Mouse (Mus musculus): ENCODE results near the gene Znhit3. TPM values are rescaled to one million over a fixed set of nuclear protein-coding genes. Genes with fewer than 3 reads are reported as not detected.

The Znhit3 gene
- polyA plus RNA-seq (2016; fragmentation: Nextera tagmentation; extraction: Ambion mirVana), result 91.5 and 103 TPM in 2 replicates

DNA sequence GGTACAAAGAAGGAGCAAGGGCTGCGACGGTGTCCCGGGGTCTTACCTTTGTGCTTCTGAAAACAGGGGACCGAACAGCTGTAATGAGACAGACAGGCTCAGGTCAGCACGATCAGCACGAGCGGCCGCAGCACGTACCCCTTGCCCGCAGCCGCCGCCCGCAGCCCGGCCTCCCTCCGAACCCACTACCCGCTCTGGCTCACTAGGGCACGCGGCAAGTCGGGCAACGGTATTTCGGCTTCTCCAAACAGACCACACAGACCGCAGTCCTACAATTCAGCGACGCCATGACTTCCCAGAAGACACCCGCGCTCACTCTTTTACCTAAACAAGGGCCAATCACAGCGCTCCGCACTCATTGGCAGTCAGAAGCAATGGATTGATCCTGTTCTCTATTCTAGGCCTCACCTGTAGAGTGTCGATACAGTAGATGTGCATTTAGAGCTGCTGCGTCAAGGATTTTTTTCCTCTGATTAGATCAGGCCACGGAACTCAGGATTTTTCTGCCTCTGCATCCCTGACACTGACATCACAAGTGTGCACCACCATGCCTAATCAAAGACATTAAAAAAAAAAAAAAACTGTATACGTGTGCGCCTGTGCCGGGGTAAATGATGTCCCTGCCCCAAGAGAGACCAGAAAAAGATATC, at the start of gene Znhit3:
Gene Znhit3, minus strand, starts transcription at position 314 of the 650 bp plus-strand sequence.
- Histone ChIP-seq H3K9me3 (replicated peaks) (no peaks in the 10 kb centered on the region), H3K27me3 (ENCODE audit: low read depth, poor library complexity, severe bottlenecking) (no peaks in the 10 kb centered on the region), H3K4me3 (peak within 1 kb of the TSS; percentile 72), H3K4me1 (peaks cover 26% of the 10 kb centered on the region), H3K27ac (peak within 1 kb of the TSS; percentile 79), H3K36me3 (peaks cover 36% of the 10 kb centered on the region)
- DNase-seq (ENCODE audit: low spot score), result peak; percentile 80
- WGBS, result 4% methylated on average over 34 of the region's 34 CpGs

DNA sequence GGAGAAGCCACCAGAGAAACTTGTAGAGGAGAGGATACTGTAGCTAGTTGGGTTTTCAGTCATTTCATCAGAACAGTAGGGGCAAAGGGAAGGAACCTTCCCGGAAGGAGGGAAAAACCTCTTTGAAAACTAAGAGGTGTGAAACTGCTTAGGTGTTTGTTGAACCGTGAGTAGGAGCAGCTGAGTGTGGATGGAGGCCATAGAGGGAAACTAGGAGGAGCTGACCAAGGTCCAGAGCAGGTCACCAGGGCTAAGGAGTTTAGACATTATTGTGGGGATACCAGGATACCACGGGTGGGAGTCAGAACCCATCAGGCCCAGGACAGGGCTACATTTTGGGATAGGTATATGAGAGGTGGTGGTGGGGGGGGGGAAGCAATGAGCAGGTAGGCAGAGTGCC, 47.4 kb upstream of the Znhit3 start:
- DNase-seq (ENCODE audit: low spot score), result no peak
- Histone ChIP-seq H3K4me3 (no peak overlapping the region), H3K4me1 (peaks cover 37% of the 10 kb centered on the region), H3K27ac (no peak overlapping the region), H3K27me3 (ENCODE audit: low read depth, poor library complexity, severe bottlenecking) (peaks cover 17% of the 10 kb centered on the region), H3K36me3 (no peaks in the 10 kb centered on the region), H3K9me3 (replicated peaks) (no peaks in the 10 kb centered on the region)
- 79% methylated on average over 3 of the region's 3 CpGs for WGBS

DNA sequence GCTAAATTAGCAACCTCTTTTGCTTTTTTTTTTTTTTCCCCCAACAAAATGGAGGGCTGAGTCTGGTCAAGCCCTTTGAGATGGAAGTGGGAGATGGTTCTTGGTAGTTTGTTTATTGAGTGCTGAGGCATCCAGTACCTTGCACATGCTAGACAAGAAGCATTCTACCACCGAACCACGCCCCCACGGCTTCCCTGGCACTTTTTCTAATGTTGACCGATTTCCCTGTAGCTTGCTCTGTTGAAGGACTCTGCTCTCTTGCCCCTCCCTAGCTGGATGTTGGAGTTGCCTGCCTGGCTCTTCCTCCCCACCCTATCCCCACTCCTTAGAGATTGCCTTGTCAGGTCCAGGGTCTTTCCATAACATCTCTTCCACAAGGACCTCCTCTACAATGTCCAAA, 46.4 kb upstream of the Znhit3 start:
- Histone ChIP-seq H3K9me3 (replicated peaks) (no peaks in the 10 kb centered on the region), H3K4me3 (no peak overlapping the region), H3K4me1 (peaks cover 39% of the 10 kb centered on the region), H3K36me3 (no peaks in the 10 kb centered on the region), H3K27ac (no peak overlapping the region), H3K27me3 (ENCODE audit: low read depth, poor library complexity, severe bottlenecking) (peaks cover 27% of the 10 kb centered on the region)
- WGBS, result 96% methylated on average over 4 of the region's 4 CpGs
- no peak for DNase-seq (ENCODE audit: low spot score)

DNA sequence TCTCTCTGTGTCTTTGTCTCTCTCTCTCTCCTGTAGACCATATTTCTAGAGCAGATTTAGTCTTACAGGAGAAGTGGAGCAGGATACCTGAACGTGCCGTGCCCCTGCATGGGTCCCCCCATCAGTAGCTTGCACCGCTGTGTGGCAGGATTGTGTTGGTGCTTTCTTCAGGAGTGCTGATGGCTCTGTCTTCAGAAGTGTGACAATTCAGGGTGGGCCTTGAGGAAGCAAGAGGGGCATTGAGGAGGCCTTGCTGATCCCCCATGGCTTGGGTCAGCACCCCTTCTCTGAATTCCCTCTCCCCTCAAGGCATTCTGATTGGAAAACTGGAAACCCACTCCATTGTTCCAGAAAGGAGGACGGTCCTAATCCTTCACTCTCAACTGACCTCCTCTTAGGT, 45.4 kb upstream of the Znhit3 start:
- Histone ChIP-seq H3K27me3 (ENCODE audit: low read depth, poor library complexity, severe bottlenecking) (peaks cover 37% of the 10 kb centered on the region), H3K36me3 (no peaks in the 10 kb centered on the region), H3K4me1 (peaks cover 34% of the 10 kb centered on the region), H3K27ac (no peak overlapping the region), H3K9me3 (replicated peaks) (no peaks in the 10 kb centered on the region), H3K4me3 (no peak overlapping the region)
- DNase-seq (ENCODE audit: low spot score), result no peak
- WGBS, result 92% methylated on average over 4 of the region's 4 CpGs

DNA sequence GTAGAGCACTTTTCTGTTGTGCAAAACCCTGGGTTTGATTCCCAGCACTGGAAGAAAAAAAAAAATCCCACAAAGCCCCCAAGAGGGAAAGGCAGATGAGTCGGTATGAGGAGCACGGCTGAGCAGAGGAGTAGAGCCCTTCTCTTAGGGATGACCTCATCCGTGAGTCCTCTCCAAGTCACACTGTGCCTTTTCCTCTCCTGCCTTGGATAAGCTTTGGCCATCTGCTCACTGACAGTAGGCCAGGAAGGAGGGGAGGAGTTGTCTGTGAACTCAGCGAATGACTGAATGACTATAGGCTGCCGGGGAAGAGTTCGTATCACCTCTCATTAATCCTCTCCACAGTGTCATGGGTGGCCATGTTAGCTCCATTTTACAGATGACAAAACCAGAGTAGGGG, 44.6 kb upstream of the Znhit3 start:
- no peak for DNase-seq (ENCODE audit: low spot score)
- H3K4me3 ChIP-seq, result no peak overlapping the region
- H3K36me3 ChIP-seq, result no peaks in the 10 kb centered on the region
- no peaks in the 10 kb centered on the region for H3K9me3 ChIP-seq (replicated peaks)
- H3K27ac ChIP-seq, result no peak overlapping the region
- H3K27me3 ChIP-seq (ENCODE audit: low read depth, poor library complexity, severe bottlenecking), result peaks cover 45% of the 10 kb centered on the region
- 77% methylated on average over 6 of the region's 6 CpGs for WGBS
- peaks cover 30% of the 10 kb centered on the region for H3K4me1 ChIP-seq

DNA sequence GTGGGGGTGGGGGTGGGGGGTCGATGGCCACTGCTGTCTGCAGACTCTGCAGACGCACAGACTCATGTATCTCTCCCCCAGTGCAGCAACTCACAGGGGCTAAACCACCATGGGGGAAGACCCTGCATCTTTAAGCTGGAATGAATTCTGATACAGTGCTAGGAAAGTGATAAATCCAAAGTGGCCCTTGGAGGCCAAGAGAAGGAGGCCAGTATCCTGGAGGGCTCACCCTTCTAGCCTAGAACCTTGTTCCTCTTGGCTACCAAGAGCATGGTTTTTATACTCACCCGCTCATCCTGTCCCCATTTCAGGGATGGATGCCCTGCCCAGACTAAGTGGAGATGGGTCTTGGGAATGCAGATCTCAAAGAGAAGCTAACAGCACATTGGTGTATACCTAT, 44.1 kb upstream of the Znhit3 start:
- peaks cover 46% of the 10 kb centered on the region for H3K27me3 ChIP-seq (ENCODE audit: low read depth, poor library complexity, severe bottlenecking)
- WGBS, result 42% methylated on average over 3 of the region's 3 CpGs
- no peaks in the 10 kb centered on the region for H3K36me3 ChIP-seq
- no peaks in the 10 kb centered on the region for H3K9me3 ChIP-seq (replicated peaks)
- H3K4me1 ChIP-seq, result peaks cover 30% of the 10 kb centered on the region
- DNase-seq (ENCODE audit: low spot score), result no peak
- H3K27ac ChIP-seq, result peak overlapping the region; percentile 50
- 0 out of 2 replicates have a peak overlapping the region, but pooled peaks have one; percentile 11 for H3K4me3 ChIP-seq

DNA sequence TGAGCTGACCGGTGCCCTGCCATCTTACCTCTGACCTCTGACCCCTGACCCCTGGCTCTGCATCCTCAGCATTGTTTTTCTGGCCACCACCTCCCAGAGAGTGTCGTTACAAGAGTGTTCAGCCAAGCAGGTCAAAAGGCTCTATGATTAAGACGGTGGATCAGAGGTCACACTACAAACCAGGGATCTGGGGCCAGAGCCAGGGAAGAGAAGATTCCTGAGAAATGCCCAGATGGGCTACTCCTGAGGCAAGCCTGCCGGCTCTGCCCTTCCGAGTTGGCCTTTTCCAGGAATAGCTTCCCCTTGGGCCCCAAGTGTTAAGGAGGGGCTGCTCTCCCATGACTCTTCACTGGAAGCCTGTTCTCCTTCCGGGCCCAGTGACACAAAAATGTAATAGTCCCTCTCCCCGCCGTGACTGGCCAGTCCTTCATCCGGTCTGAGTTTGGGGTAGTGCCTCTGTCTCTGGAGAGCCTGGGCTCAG, 43.6 kb upstream of the Znhit3 start:
- no peak for DNase-seq (ENCODE audit: low spot score)
- Histone ChIP-seq H3K4me1 (peaks cover 30% of the 10 kb centered on the region), H3K27me3 (ENCODE audit: low read depth, poor library complexity, severe bottlenecking) (peaks cover 46% of the 10 kb centered on the region), H3K9me3 (replicated peaks) (no peaks in the 10 kb centered on the region), H3K36me3 (no peaks in the 10 kb centered on the region), H3K4me3 (0 out of 2 replicates have a peak overlapping the region, but pooled peaks have one; percentile 11), H3K27ac (peak overlapping the region; percentile 50)
- WGBS, result 5% methylated on average over 9 of the region's 9 CpGs

DNA sequence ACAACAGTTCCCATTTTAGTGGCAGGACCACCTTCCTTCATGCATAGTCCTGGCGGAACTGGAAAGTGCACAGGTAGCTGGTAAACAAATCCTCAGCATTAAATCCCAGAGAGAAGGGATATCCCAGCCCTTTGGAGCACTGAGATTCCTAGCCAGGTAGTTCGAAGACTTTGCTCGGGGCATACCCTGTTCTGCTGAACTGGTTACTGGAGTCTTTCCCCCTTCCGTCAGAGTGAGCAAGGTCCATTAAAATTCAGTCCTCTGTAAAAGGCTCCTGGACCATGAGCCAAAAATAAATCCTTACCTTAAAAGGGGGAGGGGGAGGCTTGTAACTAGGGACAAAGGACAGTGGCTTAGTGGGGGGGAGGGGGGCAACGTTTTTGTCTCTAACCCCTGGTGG, 43.0 kb upstream of the Znhit3 start:
- Histone ChIP-seq H3K4me1 (peaks cover 30% of the 10 kb centered on the region), H3K9me3 (replicated peaks) (no peaks in the 10 kb centered on the region), H3K27ac (no peak overlapping the region), H3K27me3 (ENCODE audit: low read depth, poor library complexity, severe bottlenecking) (peaks cover 46% of the 10 kb centered on the region), H3K36me3 (no peaks in the 10 kb centered on the region), H3K4me3 (no peak overlapping the region)
- 39% methylated on average over 5 of the region's 5 CpGs for WGBS
- no peak for DNase-seq (ENCODE audit: low spot score)

DNA sequence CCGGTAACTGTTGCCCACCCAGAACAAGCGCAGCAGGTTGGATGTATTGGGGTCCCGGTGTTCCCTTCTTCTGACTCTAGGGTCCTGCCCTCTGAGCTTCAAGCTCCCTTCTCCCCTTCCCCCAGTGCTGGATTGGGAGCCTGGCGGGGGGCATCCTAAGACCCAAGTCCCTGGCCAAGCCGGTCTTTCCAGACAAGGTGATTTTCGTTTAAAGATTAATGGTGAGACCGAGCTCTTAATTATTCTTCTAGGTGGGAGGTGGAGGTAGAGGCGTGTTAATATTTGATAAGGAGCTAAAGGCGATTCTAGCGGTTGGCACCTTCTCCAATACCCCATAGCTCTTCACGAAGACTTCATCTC, 42.1 kb upstream of the Znhit3 start:
- H3K9me3 ChIP-seq (replicated peaks), result no peaks in the 10 kb centered on the region
- DNase-seq (ENCODE audit: low spot score), result no peak
- no peaks in the 10 kb centered on the region for H3K36me3 ChIP-seq
- H3K27ac ChIP-seq, result no peak overlapping the region
- H3K4me1 ChIP-seq, result peaks cover 30% of the 10 kb centered on the region
- 3% methylated on average over 11 of the region's 11 CpGs for WGBS
- H3K4me3 ChIP-seq, result peak overlapping the region; percentile 45
- peaks cover 46% of the 10 kb centered on the region for H3K27me3 ChIP-seq (ENCODE audit: low read depth, poor library complexity, severe bottlenecking)

DNA sequence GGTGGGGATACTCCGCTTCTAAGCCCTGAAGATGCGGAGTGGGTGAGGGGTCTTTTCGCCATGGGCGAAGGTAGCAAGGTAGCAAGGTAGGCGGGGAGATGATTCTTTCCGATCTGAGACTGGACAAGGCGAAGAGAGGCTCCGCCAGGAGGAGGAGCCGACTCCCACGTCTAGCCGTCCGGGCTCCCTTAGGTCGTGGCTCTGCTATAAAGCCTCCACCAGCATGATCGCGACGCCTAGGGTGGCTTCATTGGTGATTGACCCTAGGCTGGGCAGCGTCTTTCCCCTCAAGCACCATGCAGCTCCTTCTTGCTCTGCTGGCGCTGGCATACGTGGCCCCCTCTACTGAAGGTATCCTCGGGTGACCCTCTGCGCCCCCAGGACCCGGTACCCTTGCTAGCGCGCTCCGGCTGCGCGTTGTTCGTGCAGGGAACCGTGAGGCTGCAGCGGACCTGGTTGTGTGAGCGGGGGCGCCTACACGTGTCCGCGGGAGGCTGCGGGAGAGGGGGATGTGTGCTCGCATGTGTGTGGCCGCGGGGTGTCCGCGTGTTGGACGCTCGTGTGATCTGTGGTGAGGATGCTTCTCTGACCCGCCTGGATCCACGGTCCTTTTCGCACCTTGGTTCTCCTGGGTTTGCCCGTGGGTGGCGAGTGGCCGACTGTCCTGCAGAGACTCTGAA, 41.6 kb upstream of the Znhit3 start, which contains the start of gene Car4:
Gene Car4, plus strand, starts transcription at position 196 of the 680 bp plus-strand sequence.
- DNase-seq (ENCODE audit: low spot score), result peak; percentile 53
- peaks cover 30% of the 10 kb centered on the region for H3K4me1 ChIP-seq
- peak within 1 kb of the TSS; percentile 45 for H3K4me3 ChIP-seq
- H3K9me3 ChIP-seq (replicated peaks), result no peaks in the 10 kb centered on the region
- no peaks in the 10 kb centered on the region for H3K36me3 ChIP-seq
- H3K27ac ChIP-seq, result no peak within 1 kb of the TSS
- H3K27me3 ChIP-seq (ENCODE audit: low read depth, poor library complexity, severe bottlenecking), result peaks cover 46% of the 10 kb centered on the region
- WGBS, result under 1% methylated on average over 49 of the region's 49 CpGs

DNA sequence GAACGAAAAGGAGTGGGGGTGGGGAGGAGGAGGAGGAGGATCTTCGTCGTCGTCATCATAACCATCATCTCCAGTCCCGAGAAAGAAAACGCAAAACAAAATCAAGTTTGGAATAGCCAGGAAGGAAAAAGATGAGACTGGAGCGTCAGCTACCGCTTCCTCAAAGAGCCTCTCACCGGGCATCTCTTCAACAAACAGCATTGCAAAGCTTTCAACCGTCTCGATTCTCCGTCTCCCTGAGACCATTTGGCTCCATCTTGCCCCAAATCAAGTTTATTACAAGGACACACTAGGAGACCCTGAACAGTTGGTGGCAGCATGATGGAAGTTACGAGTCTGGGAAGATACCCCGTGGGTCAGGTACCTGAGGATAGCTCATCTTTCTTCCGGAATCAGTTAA, 41.0 kb upstream of the Znhit3 start:
- 6% methylated on average over 15 of the region's 15 CpGs for WGBS
- Histone ChIP-seq H3K4me1 (peaks cover 30% of the 10 kb centered on the region), H3K36me3 (no peaks in the 10 kb centered on the region), H3K9me3 (replicated peaks) (no peaks in the 10 kb centered on the region), H3K27ac (no peak overlapping the region), H3K4me3 (peak overlapping the region; percentile 45), H3K27me3 (ENCODE audit: low read depth, poor library complexity, severe bottlenecking) (peaks cover 46% of the 10 kb centered on the region)
- no peak for DNase-seq (ENCODE audit: low spot score)

DNA sequence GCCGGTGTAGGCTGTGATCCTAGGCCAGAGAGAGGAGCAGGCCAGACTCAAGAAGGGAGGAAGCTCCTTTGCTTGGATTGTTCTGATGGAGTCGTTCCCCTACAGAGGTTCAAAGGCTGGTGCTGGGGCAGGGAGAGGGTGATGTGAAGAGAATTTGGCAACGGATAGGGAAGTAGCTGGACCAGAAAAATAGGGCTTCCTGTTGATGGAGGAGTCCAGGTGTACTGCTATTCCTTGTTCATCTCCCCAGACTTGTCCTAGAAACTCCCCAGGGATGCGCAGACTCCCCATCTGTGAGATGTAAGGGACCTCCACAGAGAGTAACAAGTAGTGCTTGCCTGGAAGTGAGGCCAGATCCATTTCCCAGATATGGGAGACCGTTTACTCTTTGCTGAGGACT, 40.2 kb upstream of the Znhit3 start:
- WGBS, result 32% methylated on average over 5 of the region's 5 CpGs
- H3K4me1 ChIP-seq, result peaks cover 30% of the 10 kb centered on the region

DNA sequence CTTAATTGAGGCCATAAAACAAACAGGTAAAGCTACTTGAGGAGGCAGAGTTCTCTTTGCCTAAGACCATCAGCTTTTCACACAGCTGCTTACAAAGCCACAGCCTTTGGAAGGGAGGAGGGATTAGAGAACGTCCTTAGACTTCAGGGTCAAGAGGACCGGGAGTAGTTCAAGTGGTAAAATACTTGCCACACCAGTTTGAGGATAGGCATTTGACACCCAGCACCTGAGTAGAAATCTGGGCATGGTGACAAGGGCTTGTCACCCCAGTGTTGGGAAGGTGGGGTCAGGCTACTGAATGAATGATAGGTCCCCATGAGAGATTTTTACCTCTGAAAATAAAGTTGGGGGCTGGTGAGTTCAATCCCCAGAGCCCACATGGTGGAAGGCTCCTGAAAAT, 36.4 kb upstream of the Znhit3 start:
- Histone ChIP-seq H3K9me3 (replicated peaks) (no peaks in the 10 kb centered on the region), H3K36me3 (no peaks in the 10 kb centered on the region), H3K4me3 (no peak overlapping the region), H3K27me3 (ENCODE audit: low read depth, poor library complexity, severe bottlenecking) (peaks cover 20% of the 10 kb centered on the region), H3K27ac (no peak overlapping the region), H3K4me1 (peaks cover 5% of the 10 kb centered on the region)
- DNase-seq (ENCODE audit: low spot score), result no peak
- 31% methylated on average over 2 of the region's 2 CpGs for WGBS

More for the DNA sequence above, 40.2 kb upstream of the Znhit3 start:
- Histone ChIP-seq H3K27me3 (ENCODE audit: low read depth, poor library complexity, severe bottlenecking) (peaks cover 46% of the 10 kb centered on the region), H3K4me3 (no peak overlapping the region), H3K9me3 (replicated peaks) (no peaks in the 10 kb centered on the region), H3K27ac (no peak overlapping the region), H3K36me3 (no peaks in the 10 kb centered on the region)
- no peak for DNase-seq (ENCODE audit: low spot score)
